Mouse (Mus musculus) heart, postnatal 0 days (tissue): ENCODE measurements around the gene Shcbp1l. TPM values are rescaled to one million over a fixed set of nuclear protein-coding genes. Genes with fewer than 3 reads are reported as not detected.

Experiments
- ATAC-seq: fragments of 200-750 bp; cut with Nextera tagmentation; 2 replicates; pipeline ENCODE4 v1.8.0; 2017; ENCODE audit warnings: low read depth, moderate number of reproducible peaks, moderate library complexity; ENCODE audit not compliant: insufficient read depth
- DNase-seq: peaks from one replicate; pipeline ENCODE4 v3.0.0-alpha.2; 2016; ENCODE audit warnings: low spot score
- H3K27ac ChIP-seq: fragments of 300-500 bp; sonication (generic); 2 replicates; pipeline ENCODE4 v1.5.1; 2014; ENCODE audit warnings: low read depth, mild to moderate bottlenecking
- H3K27me3 ChIP-seq: fragments of 300-500 bp; sonication (generic); 2 replicates; pipeline ENCODE4 v1.6.1; 2014; ENCODE audit warnings: low read length, mixed read lengths; ENCODE audit not compliant: control insufficient read depth, insufficient read depth
- H3K36me3 ChIP-seq: fragments of 300-500 bp; sonication (generic); replicated peaks from 2 replicates; pipeline ENCODE4 v1.6.1; 2014; ENCODE audit warnings: low read length, mixed read lengths; ENCODE audit not compliant: control insufficient read depth, insufficient read depth
- H3K4me1 ChIP-seq: fragments of 300-500 bp; sonication (generic); 2 replicates; pipeline ENCODE4 v1.6.1; 2014; ENCODE audit warnings: antibody characterized with exemption; ENCODE audit not compliant: control insufficient read depth, insufficient read depth
- H3K4me2 ChIP-seq: fragments of 300-500 bp; sonication (generic); 2 replicates; pipeline ENCODE4 v1.6.1; 2014; ENCODE audit warnings: low read depth, mild to moderate bottlenecking, low read length, moderate library complexity
- H3K4me3 ChIP-seq: fragments of 300-500 bp; sonication (generic); 2 replicates; pipeline ENCODE4 v1.5.1; 2014; ENCODE audit warnings: low read depth, low read length
- H3K9ac ChIP-seq: fragments of 300-500 bp; sonication (generic); replicated peaks from 2 replicates; pipeline ENCODE4 v1.6.1; 2014; ENCODE audit warnings: low read depth, low read length, mixed read lengths
- H3K9me3 ChIP-seq: fragments of 300-500 bp; sonication (generic); replicated peaks from 2 replicates; pipeline ENCODE4 v1.6.1; 2016; ENCODE audit warnings: low read length; ENCODE audit not compliant: control insufficient read depth
- CTCF ChIP-seq: IDR thresholded peaks from 2 replicates; pipeline ENCODE4 v1.5.1; 2016; ENCODE audit warnings: antibody characterized with exemption, control low read depth, low read depth
- EP300 ChIP-seq: IDR thresholded peaks from 2 replicates; pipeline ENCODE4 v1.6.1; 2016; ENCODE audit warnings: antibody characterized with exemption, low read depth
- WGBS: fragments of 180-500 bp; shearing (Covaris S2); extraction: QIAGEN DNeasy Blood & Tissue Kit; methylation state at CpG from one replicate; pipeline ENCODE4 v1.1.7; 2014; 5-methylcytosine and 5-hydroxymethylcytosine counted together
- polyA plus RNA-seq: library from polyadenylated mRNA; unstranded; fragments of >200 nt; fragmentation: Nextera tagmentation; extraction: Ambion mirVana; gene quantifications from 2 replicates; pipeline ENCODE4 v1.2.1, GENCODE M21; 2015
- total RNA-seq: library from RNA; depleted of rRNA; stranded (reverse); fragments of >200 nt; gene quantifications from 2 replicates; pipeline ENCODE4 v1.2.3, GENCODE M21; 2014; ENCODE audit warnings: low replicate concordance; rRNA removed

The Shcbp1l gene
- total and polyA plus RNA-seq, 2 experiments from 2014 or later, result not detected

- WGBS, result 38% methylated on average over 4 of the region's 4 CpGs
Observed at GRCm38 (mm10) chr1:153493338-153493737, 68.4 kb downstream of the Shcbp1l start.

GRCm38 (mm10) chr1:153493931-153494330 is 69.0 kb downstream of the Shcbp1l start:
- no peak for ATAC-seq
- no peaks in the 10 kb centered on the region for H3K36me3 ChIP-seq
- no peak overlapping the region for H3K9ac ChIP-seq
- TF ChIP-seq CTCF (no peak), EP300 (no peak)
- 26% methylated on average over 6 of the region's 6 CpGs for WGBS
- no peak overlapping the region for H3K4me2 ChIP-seq
- H3K4me3 ChIP-seq, result no peak overlapping the region
- no peaks in the 10 kb centered on the region for H3K27me3 ChIP-seq
- no peaks in the 10 kb centered on the region for H3K4me1 ChIP-seq
- no peaks in the 10 kb centered on the region for H3K9me3 ChIP-seq
- no peak overlapping the region for H3K27ac ChIP-seq
- DNase-seq, result no peak

More at GRCm38 (mm10) chr1:153493338-153493737, 68.4 kb downstream of the Shcbp1l start:
- TF ChIP-seq EP300 (no peak), CTCF (no peak)
- Histone ChIP-seq H3K4me3 (no peak overlapping the region), H3K36me3 (no peaks in the 10 kb centered on the region), H3K27ac (no peak overlapping the region), H3K9ac (no peak overlapping the region), H3K4me2 (no peak overlapping the region), H3K27me3 (no peaks in the 10 kb centered on the region), H3K9me3 (no peaks in the 10 kb centered on the region), H3K4me1 (no peaks in the 10 kb centered on the region)
- DNase-seq (no peak), ATAC-seq (no peak)

GRCm38 (mm10) chr1:153496030-153496429 is 71.1 kb downstream of the Shcbp1l start:
- 73% methylated on average over 3 of the region's 3 CpGs for WGBS

GRCm38 (mm10) chr1:153500030-153500429 is 75.1 kb downstream of the Shcbp1l start:
- TF ChIP-seq EP300 (no peak), CTCF (no peak)
- no peak overlapping the region for H3K27ac ChIP-seq
- H3K4me1 ChIP-seq, result no peaks in the 10 kb centered on the region
- H3K36me3 ChIP-seq, result no peaks in the 10 kb centered on the region
- no peak overlapping the region for H3K4me3 ChIP-seq
- DNase-seq, result no peak
- H3K27me3 ChIP-seq, result no peaks in the 10 kb centered on the region
- H3K9ac ChIP-seq, result no peak overlapping the region
- WGBS, result 84% methylated on average over 9 of the region's 9 CpGs
- no peak for ATAC-seq
- H3K4me2 ChIP-seq, result no peak overlapping the region
- H3K9me3 ChIP-seq, result no peaks in the 10 kb centered on the region

More at GRCm38 (mm10) chr1:153496030-153496429, 71.1 kb downstream of the Shcbp1l start:
- Histone ChIP-seq H3K27ac (no peak overlapping the region), H3K4me3 (no peak overlapping the region), H3K27me3 (no peaks in the 10 kb centered on the region), H3K4me2 (no peak overlapping the region), H3K4me1 (no peaks in the 10 kb centered on the region), H3K36me3 (no peaks in the 10 kb centered on the region), H3K9me3 (no peaks in the 10 kb centered on the region), H3K9ac (no peak overlapping the region)
- ATAC-seq (no peak), DNase-seq (no peak)
- TF ChIP-seq CTCF, result no peak
- TF ChIP-seq EP300, result no peak

DNA sequence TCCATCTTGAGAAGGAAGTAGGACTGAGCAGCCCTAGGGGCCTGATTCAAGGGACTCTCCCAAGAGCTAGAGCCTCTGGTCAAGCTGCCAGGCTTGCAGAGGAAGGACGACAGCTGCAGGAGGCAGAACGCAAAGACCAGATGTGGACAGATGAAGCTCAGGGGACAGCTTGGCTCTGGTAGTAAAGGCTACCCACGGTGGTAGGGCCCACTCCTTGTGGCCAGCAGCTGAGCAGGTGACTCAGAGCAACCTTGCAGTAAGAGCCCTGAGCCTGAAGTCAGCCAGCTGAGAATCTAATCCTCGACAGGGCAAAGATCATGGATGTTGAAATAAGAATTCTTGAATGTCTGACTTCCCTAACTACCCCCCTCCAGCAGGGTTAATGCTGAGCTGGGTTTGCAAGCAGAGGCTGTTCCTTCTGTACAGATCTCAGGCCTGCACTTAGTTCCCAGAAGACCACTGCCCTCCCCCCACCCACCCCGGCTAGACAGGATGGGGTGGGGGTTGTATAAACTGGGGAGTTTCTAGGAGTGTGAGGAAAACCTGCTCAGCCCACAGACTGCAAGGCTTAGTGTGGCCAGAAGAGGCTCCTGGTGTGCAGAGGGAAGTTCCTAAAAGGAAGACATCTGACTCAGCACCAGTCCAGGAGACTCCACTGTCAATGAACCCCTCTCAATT is 76.8 kb downstream of the Shcbp1l start:
- H3K27ac ChIP-seq, result peak overlapping the region; percentile 30; the same call in 1 of the 2 replicates
- ATAC-seq, result peak; percentile 27; the same call in 1 of the 2 replicates

More for the DNA sequence above, 76.8 kb downstream of the Shcbp1l start:
- Histone ChIP-seq H3K36me3 (no peaks in the 10 kb centered on the region), H3K4me1 (no peaks in the 10 kb centered on the region), H3K4me2 (no peak overlapping the region), H3K4me3 (no peak overlapping the region), H3K9ac (no peak overlapping the region), H3K9me3 (no peaks in the 10 kb centered on the region), H3K27me3 (no peaks in the 10 kb centered on the region)
- 29% methylated on average over 5 of the region's 5 CpGs for WGBS
- DNase-seq, result no peak
- TF ChIP-seq CTCF (no peak), EP300 (no peak)

Other genes with a start within 250 kb of the Shcbp1l start
- 10.2 and 13.2 TPM in 2 replicates for gene Lamc2, start 238.7 kb upstream of the Shcbp1l start, total RNA-seq
- gene Lamc2, start 238.7 kb upstream of the Shcbp1l start, polyA plus RNA-seq, result 4.1 and 6.0 TPM in 2 replicates
- gene Lamc1, start 92.4 kb upstream of the Shcbp1l start, total RNA-seq, result 186 and 215 TPM in 2 replicates
- 55.9 and 62.8 TPM in 2 replicates for gene Lamc1, start 92.4 kb upstream of the Shcbp1l start, polyA plus RNA-seq
- 28.3 and 45.8 TPM in 2 replicates for gene Dhx9, start 62.5 kb downstream of the Shcbp1l start, total RNA-seq
- 11.9 and 12.7 TPM in 2 replicates for gene Dhx9, start 62.5 kb downstream of the Shcbp1l start, polyA plus RNA-seq
- 0.57 and 2.9 TPM in 2 replicates for gene Npl, start 124.9 kb downstream of the Shcbp1l start, total RNA-seq
- 3.1 and 3.2 TPM in 2 replicates for gene Npl, start 124.9 kb downstream of the Shcbp1l start, polyA plus RNA-seq
- 0.08 TPM in 1 of 2 replicates, not detected in the other for gene Rgs8, start 227.9 kb downstream of the Shcbp1l start, total RNA-seq
- gene Rgs8, start 227.9 kb downstream of the Shcbp1l start, polyA plus RNA-seq, result 0.03 and 0.05 TPM in 2 replicates